9 mouse cellular contexts compared by ENCODE assay signal in genomic region chr5:15850126-15850801, GRCm38 (mm10).
DNase-seq lines count a peak whose midpoint lies in the region; ATAC-seq lines count a peak whose summit lies in the region.
"Had no signal": no experiment of that assay in that cellular context is flagged by ENCODE, and none has a peak within 500 bp of the region (broad histone marks: within the 10 kb centered on the region; RNA-seq: fewer than 3 reads in every experiment).

No protein-coding gene starts in this region.

- no peak overlapping the region for H3K4me2 ChIP-seq in neural tube, embryonic 11.5 days (ENCODE audit: low read depth)
- H3K4me2 ChIP-seq in midbrain, embryonic 12.5 days (replicated peaks): 0 out of 2 replicates have a peak overlapping the region, but pooled peaks have one; percentile 13

- no peaks in the 10 kb centered on the region for H3K27me3 ChIP-seq in neural tube, embryonic 11.5 days (ENCODE audit: control insufficient read depth, insufficient read depth, low read length)
- no peaks in the 10 kb centered on the region for H3K27me3 ChIP-seq in midbrain, embryonic 12.5 days

- WGBS in neural tube, embryonic 11.5 days: 50% methylated on average over 7 of the region's 7 CpGs
- WGBS in midbrain, embryonic 12.5 days: 37% methylated on average over 7 of the region's 7 CpGs

- no peaks in the 10 kb centered on the region for H3K4me1 ChIP-seq in neural tube, embryonic 11.5 days (ENCODE audit: control insufficient read depth, insufficient read depth, low read length)
- 0 out of 2 replicates have a peak, but pooled peaks cover 5% of the 10 kb centered on the region for H3K4me1 ChIP-seq in midbrain, embryonic 12.5 days

- DNase-seq in neural tube, embryonic 11.5 days (ENCODE audit: low spot score): peak; percentile 37
- no peak for DNase-seq in neural tube, embryonic 10.5 days (ENCODE audit: extremely low spot score, low spot score)
- DNase-seq in frontal cortex, postnatal 36 days (ENCODE audit: low spot score in 2 of 2): peak; percentile 9 to 21
- DNase-seq in kidney, postnatal 14 days: no peak
- DNase-seq: cerebellum, postnatal 14 days; gastrocnemius, postnatal 10 days had no signal

- no peaks in the 10 kb centered on the region for H3K9me3 ChIP-seq in neural tube, embryonic 11.5 days (ENCODE audit: control insufficient read depth, low read length)
- no peaks in the 10 kb centered on the region for H3K9me3 ChIP-seq in midbrain, embryonic 12.5 days

- no peak overlapping the region for H3K27ac ChIP-seq in neural tube, embryonic 11.5 days (ENCODE audit: low read depth, low read length)
- peak overlapping the region; percentile 66 for H3K27ac ChIP-seq in midbrain, embryonic 12.5 days (replicated peaks)

- H3K4me3 ChIP-seq in neural tube, embryonic 11.5 days (ENCODE audit: low read depth, low read length): no peak overlapping the region
- no peak overlapping the region for H3K4me3 ChIP-seq in midbrain, embryonic 12.5 days

- H3K36me3 ChIP-seq in neural tube, embryonic 11.5 days (ENCODE audit: control insufficient read depth, insufficient read depth, low read length): no peaks in the 10 kb centered on the region
- no peaks in the 10 kb centered on the region for H3K36me3 ChIP-seq in midbrain, embryonic 12.5 days

- no peak overlapping the region for H3K9ac ChIP-seq in neural tube, embryonic 11.5 days (ENCODE audit: low read length)
- H3K9ac ChIP-seq in midbrain, embryonic 12.5 days (replicated peaks): no peak overlapping the region

- ATAC-seq in neural tube, embryonic 11.5 days (ENCODE audit: insufficient read depth, low FRiP score, low TSS enrichment): peak; percentile 90
- ATAC-seq in midbrain, embryonic 12.5 days (ENCODE audit: low FRiP score, low read depth): peak; percentile 96
- ATAC-seq in CD4-positive, CD25-positive, alpha-beta regulatory T cell, adult 4 months: no peak
- ATAC-seq in granulocyte monocyte progenitor cell, adult 5-6 weeks (replicated peaks; ENCODE audit: poor library complexity, severe bottlenecking): no peak

Comparison
In these comparisons a context has a peak if more than half of its experiments do, and no peak if none do; other contexts are left out.
1. DNase-seq: peak in neural tube, embryonic 11.5 days (single experiment) and frontal cortex, postnatal 36 days (2 of 2); none in neural tube, embryonic 10.5 days (single experiment) and kidney, postnatal 14 days (single experiment).
2. ATAC-seq: peak in neural tube, embryonic 11.5 days (single experiment) and midbrain, embryonic 12.5 days (single experiment); none in CD4-positive, CD25-positive, alpha-beta regulatory T cell, adult 4 months (single experiment) and granulocyte monocyte progenitor cell, adult 5-6 weeks (single experiment).